Mouse (Mus musculus): Measurements from ENCODE around the gene Gin1. TPM values are rescaled to one million over a fixed set of nuclear protein-coding genes. Genes with fewer than 3 reads are reported as not detected.
"Not testable (repeated sequence)": the region's sequence is repeated elsewhere in the genome, so short reads cannot be mapped to it uniquely, and the experiment has no call there.

Gene Gin1
- polyA plus RNA-seq, 1 experiment from 2014 or later: 17.3 TPM

DNA sequence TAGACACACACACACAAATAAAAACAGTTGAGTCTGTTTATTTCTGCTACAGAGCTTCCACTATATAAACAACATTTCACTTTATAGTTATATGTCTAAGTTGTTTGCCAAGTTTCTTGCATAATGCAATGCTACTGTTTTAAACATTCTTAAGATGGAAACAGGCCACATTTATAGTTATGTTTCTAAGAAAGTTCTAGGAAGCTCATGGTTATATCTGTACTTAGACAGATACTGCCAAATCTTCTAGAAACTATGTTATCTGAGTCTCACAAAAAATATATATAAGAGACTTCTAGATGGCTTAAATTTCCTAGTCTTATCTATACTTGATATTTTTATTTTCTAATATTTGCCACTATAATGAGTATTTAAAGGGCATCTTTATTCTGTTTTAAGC lies 16.8 kb upstream of the Gin1 start:
- no peak for ATAC-seq (ENCODE audit: insufficient read depth)
- H3K4me3 ChIP-seq (ENCODE audit: low read depth, low read length): no peak overlapping the region
- no peak for TF ChIP-seq CTCF (IDR thresholded peaks at IDR 0.05; ENCODE audit: low read depth)
- no peaks in the 10 kb centered on the region for H3K9me3 ChIP-seq (ENCODE audit: low read depth, low read length)
- no peaks in the 10 kb centered on the region for H3K27me3 ChIP-seq (ENCODE audit: insufficient read depth, low read length)
- peaks cover 28% of the 10 kb centered on the region for H3K36me3 ChIP-seq (ENCODE audit: insufficient read depth)
- H3K9ac ChIP-seq: no peak overlapping the region
- DNase-seq: no peak
- H3K27ac ChIP-seq (ENCODE audit: low read depth): no peak overlapping the region
- H3K4me1 ChIP-seq (ENCODE audit: insufficient read depth): no peaks in the 10 kb centered on the region
- no peak overlapping the region for H3K4me2 ChIP-seq

DNA sequence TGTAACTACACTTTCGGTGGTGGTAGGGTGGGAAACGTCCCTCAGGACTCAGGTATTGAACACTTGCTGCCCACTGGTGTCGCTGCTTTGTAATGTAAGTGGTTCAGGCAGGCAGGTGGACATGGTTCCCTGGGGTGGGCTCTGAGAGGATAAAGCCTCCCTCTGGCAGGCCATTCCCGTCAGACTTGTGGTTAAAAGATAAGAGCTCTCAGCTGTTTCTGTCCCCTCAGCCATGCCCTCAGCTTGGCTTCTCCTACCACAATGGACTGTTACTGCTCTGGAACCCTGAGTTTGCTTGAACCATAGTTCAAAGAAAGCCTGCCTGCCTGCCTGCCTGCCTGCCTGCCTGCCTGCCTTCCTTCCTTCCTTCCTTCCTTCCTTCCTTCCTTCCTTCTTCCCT lies 15.6 kb upstream of the Gin1 start:
- no peak for ATAC-seq (ENCODE audit: insufficient read depth)
- WGBS: 72% methylated on average over 4 of the region's 4 CpGs
- Histone ChIP-seq H3K4me2 (no peak overlapping the region), H3K36me3 (ENCODE audit: insufficient read depth) (peaks cover 28% of the 10 kb centered on the region), H3K9ac (no peak overlapping the region), H3K9me3 (ENCODE audit: low read depth, low read length) (no peaks in the 10 kb centered on the region), H3K27ac (ENCODE audit: low read depth) (no peak overlapping the region), H3K4me3 (ENCODE audit: low read depth, low read length) (no peak overlapping the region), H3K4me1 (ENCODE audit: insufficient read depth) (no peaks in the 10 kb centered on the region), H3K27me3 (ENCODE audit: insufficient read depth, low read length) (no peaks in the 10 kb centered on the region)
- no peak for DNase-seq
- TF ChIP-seq CTCF (IDR thresholded peaks at IDR 0.05; ENCODE audit: low read depth): no peak

DNA sequence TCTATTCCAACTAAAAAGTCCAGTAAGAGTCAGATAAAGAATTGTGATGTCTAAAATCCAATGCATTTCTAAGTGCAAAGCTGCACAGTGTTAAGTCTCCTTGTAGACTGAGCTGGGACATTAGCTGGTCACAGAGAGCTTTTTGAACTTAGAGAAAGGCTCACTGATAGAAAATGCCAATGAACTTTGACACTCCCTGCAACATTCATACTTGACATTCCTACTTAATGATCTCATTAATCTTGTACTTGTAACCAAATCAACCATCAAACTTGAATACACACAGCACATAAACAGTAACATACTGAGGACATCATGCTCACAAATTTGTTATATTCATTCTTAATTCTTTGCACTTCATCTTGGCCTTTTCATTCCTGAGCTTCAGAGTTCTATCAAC lies 10.1 kb upstream of the Gin1 start:
- Histone ChIP-seq H3K4me1 (ENCODE audit: insufficient read depth) (no peaks in the 10 kb centered on the region), H3K27me3 (ENCODE audit: insufficient read depth, low read length) (no peaks in the 10 kb centered on the region), H3K4me2 (no peak overlapping the region), H3K36me3 (ENCODE audit: insufficient read depth) (peaks cover 4% of the 10 kb centered on the region; the same call in 1 of the 2 replicates), H3K4me3 (ENCODE audit: low read depth, low read length) (no peak overlapping the region), H3K27ac (ENCODE audit: low read depth) (no peak overlapping the region), H3K9me3 (ENCODE audit: low read depth, low read length) (no peaks in the 10 kb centered on the region), H3K9ac (no peak overlapping the region)
- DNase-seq: no peak
- ATAC-seq (ENCODE audit: insufficient read depth): no peak
- TF ChIP-seq CTCF (IDR thresholded peaks at IDR 0.05; ENCODE audit: low read depth): no peak

DNA sequence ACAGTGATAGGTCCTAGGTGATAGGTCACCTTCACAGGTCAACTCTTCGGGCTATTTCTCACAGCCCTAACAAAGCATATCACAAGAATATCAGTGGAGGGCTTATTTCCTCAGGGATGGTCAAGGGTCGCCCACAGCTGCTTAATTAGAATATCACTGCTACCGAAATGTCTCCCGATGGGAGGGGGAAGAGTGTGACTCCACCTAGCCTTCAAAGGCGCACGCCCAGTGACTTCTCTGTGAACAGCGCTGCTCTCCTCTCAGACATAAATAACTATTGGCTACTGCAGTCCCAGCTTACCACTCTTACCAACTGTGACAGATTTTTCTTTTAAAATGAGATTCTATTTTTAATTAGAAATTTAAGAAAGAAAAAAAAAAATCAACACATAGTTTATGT lies 9.4 kb upstream of the Gin1 start:
- 54% methylated on average over 7 of the region's 7 CpGs for WGBS
- DNase-seq (no peak), ATAC-seq (ENCODE audit: insufficient read depth) (no peak)
- no peak overlapping the region for H3K27ac ChIP-seq (ENCODE audit: low read depth)
- no peaks in the 10 kb centered on the region for H3K27me3 ChIP-seq (ENCODE audit: insufficient read depth, low read length)
- peaks cover 2% of the 10 kb centered on the region; the same call in 1 of the 2 replicates for H3K36me3 ChIP-seq (ENCODE audit: insufficient read depth)
- H3K9ac ChIP-seq: no peak overlapping the region
- H3K4me2 ChIP-seq: no peak overlapping the region
- no peaks in the 10 kb centered on the region for H3K9me3 ChIP-seq (ENCODE audit: low read depth, low read length)
- H3K4me1 ChIP-seq (ENCODE audit: insufficient read depth): no peaks in the 10 kb centered on the region
- no peak for TF ChIP-seq CTCF (IDR thresholded peaks at IDR 0.05; ENCODE audit: low read depth)
- no peak overlapping the region for H3K4me3 ChIP-seq (ENCODE audit: low read depth, low read length)

DNA sequence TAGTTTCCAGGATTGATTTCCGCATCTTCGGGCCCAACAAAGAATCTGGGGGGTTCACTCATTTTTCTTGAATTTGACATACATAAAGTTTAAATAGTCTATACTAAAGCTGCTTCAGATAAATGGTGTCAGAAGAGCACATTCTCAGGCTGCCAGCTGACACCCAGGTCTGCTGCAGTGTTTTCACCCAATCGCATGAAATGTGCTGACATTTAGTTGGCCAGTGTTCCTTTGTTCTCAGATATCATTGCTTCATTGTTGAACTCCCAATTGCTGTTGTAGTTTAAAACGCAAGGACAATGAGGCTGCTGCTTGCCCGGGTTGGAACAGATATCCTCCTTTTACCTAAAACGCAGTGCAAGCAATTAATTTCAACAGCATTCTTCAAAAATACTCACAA lies 8.5 kb upstream of the Gin1 start:
- ATAC-seq (ENCODE audit: insufficient read depth): no peak
- TF ChIP-seq CTCF (IDR thresholded peaks at IDR 0.05; ENCODE audit: low read depth): no peak
- no peak overlapping the region for H3K4me3 ChIP-seq (ENCODE audit: low read depth, low read length)
- H3K27ac ChIP-seq (ENCODE audit: low read depth): no peak overlapping the region
- 76% methylated on average over 6 of the region's 6 CpGs for WGBS
- no peaks in the 10 kb centered on the region for H3K9me3 ChIP-seq (ENCODE audit: low read depth, low read length)
- H3K27me3 ChIP-seq (ENCODE audit: insufficient read depth, low read length): no peaks in the 10 kb centered on the region
- H3K4me2 ChIP-seq: no peak overlapping the region
- DNase-seq: no peak
- no peaks in the 10 kb centered on the region for H3K36me3 ChIP-seq (ENCODE audit: insufficient read depth)
- H3K9ac ChIP-seq: no peak overlapping the region
- H3K4me1 ChIP-seq (ENCODE audit: insufficient read depth): no peaks in the 10 kb centered on the region

DNA sequence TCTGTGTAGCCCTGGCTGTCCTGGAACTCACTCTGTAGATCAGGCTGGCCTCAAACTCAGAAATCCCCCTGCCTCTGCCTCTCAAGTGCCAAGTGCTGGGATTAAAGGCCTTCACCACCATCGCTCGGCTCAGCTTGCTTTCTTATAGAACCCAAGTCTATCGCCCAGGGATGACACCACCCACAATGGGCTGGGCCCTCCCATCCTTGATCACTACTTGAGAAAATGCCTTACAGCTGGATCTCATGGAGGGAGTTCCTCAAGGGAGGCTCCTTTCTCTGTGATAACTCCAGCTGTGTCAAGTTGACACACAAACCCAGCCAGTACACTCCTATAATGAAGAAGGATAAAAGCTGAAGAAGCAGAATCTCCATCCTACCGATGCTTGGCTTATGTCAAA lies 4.3 kb upstream of the Gin1 start:
- H3K4me2 ChIP-seq; H3K27me3 ChIP-seq (ENCODE audit: insufficient read depth, low read length); H3K9me3 ChIP-seq (ENCODE audit: low read depth, low read length); ATAC-seq (ENCODE audit: insufficient read depth); H3K9ac ChIP-seq; DNase-seq; H3K4me1 ChIP-seq (ENCODE audit: insufficient read depth); H3K27ac ChIP-seq (ENCODE audit: low read depth); H3K4me3 ChIP-seq (ENCODE audit: low read depth, low read length); H3K36me3 ChIP-seq (ENCODE audit: insufficient read depth): not testable (repeated sequence)
- WGBS: 78% methylated on average over 4 of the region's 4 CpGs

DNA sequence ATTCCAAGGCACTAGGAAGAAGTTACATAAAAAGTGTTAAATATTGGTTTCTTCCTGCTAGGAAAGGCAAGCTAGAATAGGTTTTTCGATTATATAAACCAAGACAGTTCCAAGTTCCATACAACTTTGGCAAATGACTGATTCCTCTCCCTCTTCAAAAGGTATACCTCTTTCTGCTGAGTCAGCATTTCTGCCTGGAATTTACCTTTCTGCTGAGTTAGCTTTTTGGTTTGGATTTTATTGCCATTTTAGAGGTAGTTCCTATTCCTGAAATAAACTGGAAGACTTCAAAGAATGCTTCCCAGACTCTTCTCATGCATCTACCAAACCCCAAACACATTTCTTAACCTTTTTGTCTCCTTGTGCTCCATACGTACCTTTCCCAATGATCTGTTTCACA lies 1.9 kb upstream of the Gin1 start:
- Histone ChIP-seq H3K27ac (ENCODE audit: low read depth) (no peak overlapping the region), H3K4me3 (ENCODE audit: low read depth, low read length) (peak overlapping the region; percentile 89), H3K4me2 (peak overlapping the region; percentile 73), H3K27me3 (ENCODE audit: insufficient read depth, low read length) (no peaks in the 10 kb centered on the region), H3K4me1 (ENCODE audit: insufficient read depth) (peaks cover 6% of the 10 kb centered on the region; the same call in 1 of the 2 replicates), H3K9ac (no peak overlapping the region), H3K36me3 (ENCODE audit: insufficient read depth) (no peaks in the 10 kb centered on the region), H3K9me3 (ENCODE audit: low read depth, low read length) (no peaks in the 10 kb centered on the region)
- no peak for TF ChIP-seq CTCF (IDR thresholded peaks at IDR 0.05; ENCODE audit: low read depth)
- WGBS: 80% methylated on average over 2 of the region's 2 CpGs
- DNase-seq (peak; percentile 13), ATAC-seq (ENCODE audit: insufficient read depth) (no peak)

DNA sequence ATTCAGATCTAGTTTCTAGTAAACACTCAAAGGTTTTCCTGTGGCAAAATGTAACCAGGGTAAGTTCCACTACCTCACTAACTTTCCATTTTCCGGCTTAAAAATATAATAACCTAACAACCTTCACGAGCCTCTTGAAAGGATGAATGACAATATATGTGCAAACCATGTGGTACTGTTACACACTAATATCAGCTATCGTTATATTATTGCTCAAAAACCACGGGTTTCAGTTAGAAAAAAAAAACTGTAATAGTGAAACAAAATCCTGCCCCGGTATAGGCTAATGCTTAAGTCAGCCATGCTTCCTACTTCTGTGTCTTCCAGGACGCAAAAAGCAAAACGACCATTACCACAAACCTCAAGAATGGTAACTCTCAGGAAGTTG lies 1.1 kb upstream of the Gin1 start:
- no peak for TF ChIP-seq CTCF (IDR thresholded peaks at IDR 0.05; ENCODE audit: low read depth)
- 10% methylated on average over 7 of the region's 7 CpGs for WGBS
- Histone ChIP-seq H3K4me3 (ENCODE audit: low read depth, low read length) (peak overlapping the region; percentile 89), H3K9me3 (ENCODE audit: low read depth, low read length) (no peaks in the 10 kb centered on the region), H3K4me2 (peak overlapping the region; percentile 73), H3K4me1 (ENCODE audit: insufficient read depth) (peaks cover 6% of the 10 kb centered on the region; the same call in 1 of the 2 replicates), H3K27ac (ENCODE audit: low read depth) (peak overlapping the region; percentile 77; the same call in 1 of the 2 replicates), H3K9ac (peak overlapping the region; percentile 85), H3K27me3 (ENCODE audit: insufficient read depth, low read length) (no peaks in the 10 kb centered on the region), H3K36me3 (ENCODE audit: insufficient read depth) (no peaks in the 10 kb centered on the region)
- no peak for ATAC-seq (ENCODE audit: insufficient read depth)
- peak; percentile 17 for DNase-seq
